Mouse (Mus musculus): ENCODE results near the gene Kcnj6. TPM values are rescaled to one million over a fixed set of nuclear protein-coding genes. Genes with fewer than 3 reads are reported as not detected.

Gene Kcnj6
- polyA plus RNA-seq, 1 experiment: not detected

GRCm38 (mm10) chr16:94834502-94834901 is 163.0 kb downstream of the Kcnj6 start:
- Histone ChIP-seq H3K4me3 (ENCODE audit: low read depth, low read length) (no peak overlapping the region), H3K36me3 (ENCODE audit: control insufficient read depth, insufficient read depth, low read length) (no peaks in the 10 kb centered on the region), H3K27me3 (ENCODE audit: control insufficient read depth, insufficient read depth, low read length) (no peaks in the 10 kb centered on the region), H3K4me1 (ENCODE audit: control insufficient read depth, insufficient read depth, insufficient read length, low read length) (no peaks in the 10 kb centered on the region), H3K27ac (ENCODE audit: insufficient read depth, low read depth, low read length) (no peak overlapping the region)
- TF ChIP-seq POLR2A (IDR thresholded peaks at IDR 0.05; ENCODE audit: low read depth, low read length) (no peak), CTCF (IDR thresholded peaks at IDR 0.05; ENCODE audit: extremely low read depth, insufficient read length, insufficient replicate concordance, low read depth, low read length) (no peak)
- WGBS: 88% methylated on average over 9 of the region's 9 CpGs

DNA sequence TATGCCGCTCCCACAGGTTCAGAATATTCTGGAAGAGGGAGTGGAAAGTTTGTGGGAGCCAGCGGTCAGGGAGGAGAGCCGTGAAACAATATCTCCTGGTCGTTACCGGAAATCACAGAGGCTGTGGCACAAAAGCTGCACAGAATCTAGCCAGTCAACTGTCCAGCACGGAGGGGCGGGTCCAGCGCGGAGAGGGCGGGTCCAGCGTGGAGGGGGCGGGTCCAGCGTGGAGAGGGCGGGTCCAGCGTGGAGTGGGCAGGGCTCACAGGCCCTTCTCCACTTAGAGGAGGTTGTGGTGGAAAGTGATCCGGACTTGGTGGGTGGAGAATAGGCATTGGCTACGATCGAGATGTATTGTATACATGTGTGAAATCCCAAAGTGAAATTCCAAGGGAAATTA is 169.3 kb downstream of the Kcnj6 start:
- no peak overlapping the region for H3K4me3 ChIP-seq (ENCODE audit: low read depth, low read length)
- no peak for TF ChIP-seq POLR2A (IDR thresholded peaks at IDR 0.05; ENCODE audit: low read depth, low read length)
- no peak for TF ChIP-seq CTCF (IDR thresholded peaks at IDR 0.05; ENCODE audit: extremely low read depth, insufficient read length, insufficient replicate concordance, low read depth, low read length)
- H3K27ac ChIP-seq (ENCODE audit: insufficient read depth, low read depth, low read length): no peak overlapping the region
- no peaks in the 10 kb centered on the region for H3K36me3 ChIP-seq (ENCODE audit: control insufficient read depth, insufficient read depth, low read length)
- no peaks in the 10 kb centered on the region for H3K27me3 ChIP-seq (ENCODE audit: control insufficient read depth, insufficient read depth, low read length)
- WGBS: 88% methylated on average over 18 of the region's 18 CpGs
- 0 out of 2 replicates have a peak, but pooled peaks cover 2% of the 10 kb centered on the region for H3K4me1 ChIP-seq (ENCODE audit: control insufficient read depth, insufficient read depth, insufficient read length, low read length)

- Histone ChIP-seq H3K27ac (ENCODE audit: insufficient read depth, low read depth, low read length) (no peak overlapping the region), H3K4me3 (ENCODE audit: low read depth, low read length) (no peak overlapping the region), H3K4me1 (ENCODE audit: control insufficient read depth, insufficient read depth, insufficient read length, low read length) (0 out of 2 replicates have a peak, but pooled peaks cover 2% of the 10 kb centered on the region), H3K27me3 (ENCODE audit: control insufficient read depth, insufficient read depth, low read length) (no peaks in the 10 kb centered on the region), H3K36me3 (ENCODE audit: control insufficient read depth, insufficient read depth, low read length) (no peaks in the 10 kb centered on the region)
- WGBS: 15% methylated on average over 8 of the region's 8 CpGs
- TF ChIP-seq CTCF (IDR thresholded peaks at IDR 0.05; ENCODE audit: extremely low read depth, insufficient read length, insufficient replicate concordance, low read depth, low read length) (no peak), POLR2A (IDR thresholded peaks at IDR 0.05; ENCODE audit: low read depth, low read length) (no peak)
Observed at GRCm38 (mm10) chr16:94827092-94827585, 170.4 kb downstream of the Kcnj6 start.

DNA sequence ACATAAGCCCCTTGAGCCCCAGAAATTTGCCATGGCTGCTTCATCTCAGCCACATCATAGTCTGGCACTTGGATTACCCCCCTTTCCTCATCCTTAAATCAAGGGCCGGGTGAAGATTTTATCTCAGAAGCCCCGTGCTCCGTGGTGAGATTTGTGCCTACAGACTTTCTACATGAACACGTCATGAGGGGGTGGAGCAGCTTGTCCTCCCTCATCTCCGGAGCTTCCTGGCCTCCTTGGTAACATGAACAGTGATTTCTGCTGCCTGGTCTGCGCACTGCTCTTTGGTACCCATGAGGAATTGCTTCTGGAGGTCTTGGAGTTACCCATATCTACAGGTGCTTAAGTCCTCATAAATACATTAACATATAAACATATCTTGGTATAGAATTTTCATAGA is 172.2 kb downstream of the Kcnj6 start:
- H3K4me1 ChIP-seq (ENCODE audit: control insufficient read depth, insufficient read depth, insufficient read length, low read length): 0 out of 2 replicates have a peak, but pooled peaks cover 2% of the 10 kb centered on the region
- no peaks in the 10 kb centered on the region for H3K27me3 ChIP-seq (ENCODE audit: control insufficient read depth, insufficient read depth, low read length)
- H3K4me3 ChIP-seq (ENCODE audit: low read depth, low read length): no peak overlapping the region
- WGBS: 77% methylated on average over 6 of the region's 6 CpGs
- H3K27ac ChIP-seq (ENCODE audit: insufficient read depth, low read depth, low read length): no peak overlapping the region
- no peak for TF ChIP-seq POLR2A (IDR thresholded peaks at IDR 0.05; ENCODE audit: low read depth, low read length)
- TF ChIP-seq CTCF (IDR thresholded peaks at IDR 0.05; ENCODE audit: extremely low read depth, insufficient read length, insufficient replicate concordance, low read depth, low read length): no peak
- H3K36me3 ChIP-seq (ENCODE audit: control insufficient read depth, insufficient read depth, low read length): no peaks in the 10 kb centered on the region

DNA sequence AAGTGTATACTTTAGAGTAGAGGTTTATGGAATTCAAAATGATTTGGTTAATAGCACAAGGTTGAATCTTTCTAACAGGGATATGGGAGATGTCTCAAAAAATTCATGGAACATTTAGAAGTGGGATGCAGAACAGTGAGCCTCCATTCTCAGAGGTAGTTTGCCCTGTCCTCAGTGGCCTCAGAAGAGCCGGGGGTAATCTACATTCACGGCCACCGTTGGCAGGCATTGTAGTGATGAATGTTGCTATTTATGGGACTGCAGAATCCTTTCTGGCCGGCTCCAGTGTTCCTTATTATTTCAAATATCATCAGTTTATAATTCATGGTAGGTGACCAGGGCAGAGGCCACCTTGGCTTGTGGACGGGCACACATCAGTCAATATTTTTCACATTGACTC is 174.9 kb downstream of the Kcnj6 start:
- Histone ChIP-seq H3K4me1 (ENCODE audit: control insufficient read depth, insufficient read depth, insufficient read length, low read length) (0 out of 2 replicates have a peak, but pooled peaks cover 2% of the 10 kb centered on the region), H3K27me3 (ENCODE audit: control insufficient read depth, insufficient read depth, low read length) (no peaks in the 10 kb centered on the region), H3K4me3 (ENCODE audit: low read depth, low read length) (no peak overlapping the region), H3K27ac (ENCODE audit: insufficient read depth, low read depth, low read length) (no peak overlapping the region), H3K36me3 (ENCODE audit: control insufficient read depth, insufficient read depth, low read length) (no peaks in the 10 kb centered on the region)
- TF ChIP-seq CTCF (IDR thresholded peaks at IDR 0.05; ENCODE audit: extremely low read depth, insufficient read length, insufficient replicate concordance, low read depth, low read length) (no peak), POLR2A (IDR thresholded peaks at IDR 0.05; ENCODE audit: low read depth, low read length) (no peak)
- WGBS: 74% methylated on average over 5 of the region's 5 CpGs

- 81% methylated on average over 11 of the region's 11 CpGs for WGBS
- no peak overlapping the region for H3K4me3 ChIP-seq (ENCODE audit: low read depth, low read length)
Observed at GRCm38 (mm10) chr16:94821610-94822009, 175.9 kb downstream of the Kcnj6 start.

DNA sequence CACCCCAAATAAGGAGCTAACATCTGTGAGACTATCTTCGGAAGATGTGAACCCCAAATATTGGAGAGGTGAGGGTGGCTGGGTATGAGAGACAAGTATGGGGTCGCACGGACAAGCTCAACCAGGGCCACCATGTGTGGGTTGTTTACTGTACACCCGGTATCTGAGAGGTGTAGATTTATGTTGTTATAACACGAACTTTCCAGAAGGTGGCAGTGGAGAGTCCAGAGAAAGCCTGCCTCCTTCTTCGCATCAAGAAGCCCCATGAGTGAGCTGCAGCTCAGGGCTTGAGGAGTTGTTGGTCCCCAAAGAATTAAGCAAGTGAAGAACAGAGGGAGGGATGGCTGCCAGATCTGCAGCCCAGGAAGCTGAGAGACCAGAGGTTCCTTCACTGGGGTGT is 181.1 kb downstream of the Kcnj6 start:
- WGBS: 25% methylated on average over 6 of the region's 6 CpGs
- H3K27ac ChIP-seq (ENCODE audit: insufficient read depth, low read depth, low read length): no peak overlapping the region
- peak; percentile 53; the same call in 1 of the 2 replicates for TF ChIP-seq CTCF (IDR thresholded peaks at IDR 0.05; ENCODE audit: extremely low read depth, insufficient read length, insufficient replicate concordance, low read depth, low read length)
- no peak for TF ChIP-seq POLR2A (IDR thresholded peaks at IDR 0.05; ENCODE audit: low read depth, low read length)
- H3K27me3 ChIP-seq (ENCODE audit: control insufficient read depth, insufficient read depth, low read length): no peaks in the 10 kb centered on the region
- H3K4me1 ChIP-seq (ENCODE audit: control insufficient read depth, insufficient read depth, insufficient read length, low read length): no peaks in the 10 kb centered on the region
- no peak overlapping the region for H3K4me3 ChIP-seq (ENCODE audit: low read depth, low read length)
- H3K36me3 ChIP-seq (ENCODE audit: control insufficient read depth, insufficient read depth, low read length): no peaks in the 10 kb centered on the region

More at GRCm38 (mm10) chr16:94821610-94822009, 175.9 kb downstream of the Kcnj6 start:
- Histone ChIP-seq H3K27ac (ENCODE audit: insufficient read depth, low read depth, low read length) (no peak overlapping the region), H3K4me1 (ENCODE audit: control insufficient read depth, insufficient read depth, insufficient read length, low read length) (no peaks in the 10 kb centered on the region), H3K36me3 (ENCODE audit: control insufficient read depth, insufficient read depth, low read length) (no peaks in the 10 kb centered on the region), H3K27me3 (ENCODE audit: control insufficient read depth, insufficient read depth, low read length) (no peaks in the 10 kb centered on the region)
- TF ChIP-seq POLR2A (IDR thresholded peaks at IDR 0.05; ENCODE audit: low read depth, low read length) (no peak), CTCF (IDR thresholded peaks at IDR 0.05; ENCODE audit: extremely low read depth, insufficient read length, insufficient replicate concordance, low read depth, low read length) (no peak)

All from small intestine, adult 2 months (tissue).